Mouse (Mus musculus): ENCODE measurements around the gene Prrt2.

Prrt2 gene

GRCm38 (mm10) chr7:127020901-127021562 is at the start of gene Prrt2, which contains the start of gene Gm42742:
Gene Prrt2 (minus strand): TSS chr7:127021211.
Gene Gm42742 (minus strand): TSS chr7:127021097.
- DNase-seq (ENCODE audit: low spot score in 2 of 2): peak in 1 of 2 experiments; percentile 58

GRCm38 (mm10) chr7:127066317-127066716 is 45.3 kb upstream of the Prrt2 start:
- DNase-seq (ENCODE audit: low spot score in 2 of 2): no peak

- DNase-seq (ENCODE audit: low spot score in 2 of 2): no peak
These were observed 44.5 kb upstream of the Prrt2 start for GRCm38 (mm10) chr7:127065538-127065937.

- DNase-seq (ENCODE audit: low spot score in 2 of 2): no peak
These were observed 34.1 kb upstream of the Prrt2 start for GRCm38 (mm10) chr7:127055026-127055585.

GRCm38 (mm10) chr7:127041851-127042672 is 21.1 kb upstream of the Prrt2 start, which contains the start of gene Kif22:
Gene Kif22 (minus strand): TSS chr7:127042471.
- peak; percentile 94 for DNase-seq (ENCODE audit: low spot score in 2 of 2)

- DNase-seq (ENCODE audit: low spot score in 2 of 2): no peak
These were observed 10.2 kb upstream of the Prrt2 start for GRCm38 (mm10) chr7:127031244-127031643.

- DNase-seq (ENCODE audit: low spot score in 2 of 2): no peak
These were observed 9.2 kb upstream of the Prrt2 start for GRCm38 (mm10) chr7:127030172-127030571.

- no peak for DNase-seq (ENCODE audit: low spot score in 2 of 2)
These were observed 6.9 kb upstream of the Prrt2 start for GRCm38 (mm10) chr7:127027885-127028284.

- peak; percentile 98 to 99 for DNase-seq (ENCODE audit: low spot score in 2 of 2)
These were observed 6.1 kb upstream of the Prrt2 start, which contains the start of gene Maz for GRCm38 (mm10) chr7:127026984-127027726. Gene Maz (minus strand): TSS chr7:127027037.

GRCm38 (mm10) chr7:127026616-127026983 is 5.6 kb upstream of the Prrt2 start:
- DNase-seq (ENCODE audit: low spot score in 2 of 2): peak in 1 of 2 experiments; percentile 90

- peak; percentile 78 to 80 for DNase-seq (ENCODE audit: low spot score in 2 of 2)
These were observed 5.2 kb upstream of the Prrt2 start for GRCm38 (mm10) chr7:127026161-127026600.

GRCm38 (mm10) chr7:127025556-127026160 is 4.6 kb upstream of the Prrt2 start:
- DNase-seq (ENCODE audit: low spot score in 2 of 2): peak; percentile 74 to 80

GRCm38 (mm10) chr7:127024755-127025555 is 3.9 kb upstream of the Prrt2 start:
- DNase-seq (ENCODE audit: low spot score in 2 of 2): peak in 1 of 2 experiments; percentile 85

GRCm38 (mm10) chr7:127023896-127024690 is 3.1 kb upstream of the Prrt2 start:
- DNase-seq (ENCODE audit: low spot score in 2 of 2): peak in 1 of 2 experiments; percentile 48

GRCm38 (mm10) chr7:127023272-127023691 is 2.3 kb upstream of the Prrt2 start:
- DNase-seq (ENCODE audit: low spot score in 2 of 2): peak in 1 of 2 experiments; percentile 20

- no peak for DNase-seq (ENCODE audit: low spot score in 2 of 2)
These were observed 1.7 kb upstream of the Prrt2 start for GRCm38 (mm10) chr7:127022528-127023271.

- no peak for DNase-seq (ENCODE audit: low spot score in 2 of 2)
These were observed 834 bp upstream of the Prrt2 start for GRCm38 (mm10) chr7:127021563-127022527.
